Mouse (Mus musculus): ENCODE measurements around the gene Sys1.

The Sys1 gene

DNA sequence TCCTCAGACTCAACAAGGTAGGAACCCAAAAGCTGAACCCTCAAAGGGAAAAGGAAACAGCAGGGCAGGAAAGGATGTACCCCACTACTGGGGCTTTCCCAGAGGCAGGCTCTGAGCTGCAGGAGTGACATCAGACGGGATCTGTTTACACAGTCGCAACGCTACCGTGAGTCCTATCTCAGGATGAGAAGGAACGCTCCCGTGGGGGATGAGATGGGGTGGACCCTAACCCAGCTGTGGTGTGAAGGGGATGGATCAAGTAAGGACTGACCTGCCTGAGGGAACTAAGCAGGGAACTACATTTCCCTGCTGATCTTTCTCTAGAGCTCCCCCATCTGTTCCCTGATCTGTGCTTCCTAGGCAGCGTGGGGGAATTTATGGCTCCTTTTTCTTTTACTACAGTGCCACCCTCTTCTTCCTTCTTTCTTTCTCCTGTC is at the start of gene Sys1:
Gene Sys1 (plus strand): TSS at position 101 of the 437 bp plus-strand sequence.
- DNase-seq, result no peak

DNA sequence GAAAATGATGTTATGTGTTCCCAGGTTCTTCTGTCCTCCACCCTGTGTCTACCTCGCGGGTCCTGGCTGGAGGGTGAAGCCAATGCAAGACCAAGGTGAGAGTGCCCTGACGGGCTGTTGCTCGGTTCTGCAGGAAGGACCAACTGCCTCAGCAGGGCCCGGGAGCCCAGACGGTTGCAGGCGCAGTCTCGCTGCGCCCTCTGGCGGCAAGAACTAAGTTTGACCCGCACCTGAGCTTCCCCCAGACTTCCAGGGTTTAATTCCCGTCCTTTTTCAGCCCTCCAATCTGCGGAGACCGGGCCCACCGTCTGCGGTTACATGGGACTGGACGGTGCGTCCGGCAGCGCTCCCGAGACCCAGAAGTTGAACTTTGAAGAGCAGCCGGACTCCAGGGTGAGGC is 49.1 kb upstream of the Sys1 start:
- peak; percentile 83 to 85 for DNase-seq

- no peak for DNase-seq
Measured at GRCm38 (mm10) chr2:164414167-164414566, 42.6 kb upstream of the Sys1 start.

DNA sequence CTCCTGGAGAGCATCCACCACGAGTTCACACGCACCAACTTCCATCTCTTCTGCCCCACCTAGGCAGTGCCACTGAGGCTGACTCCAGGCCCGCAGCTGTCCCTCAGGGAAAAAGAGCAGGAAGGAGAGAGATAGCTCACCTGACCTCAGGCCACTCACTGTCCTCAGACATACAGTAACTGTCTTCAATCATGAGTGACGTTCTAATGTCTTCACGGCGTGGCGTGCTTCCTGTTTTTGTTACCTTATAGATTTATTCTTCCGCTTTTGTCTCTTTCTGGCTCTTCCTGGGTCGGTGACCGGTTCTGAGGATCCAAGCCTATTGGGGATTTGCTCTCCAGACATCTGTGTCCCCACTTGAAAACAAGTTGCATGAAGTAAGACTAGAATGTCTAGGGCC is 42.2 kb upstream of the Sys1 start:
- DNase-seq, result no peak

DNA sequence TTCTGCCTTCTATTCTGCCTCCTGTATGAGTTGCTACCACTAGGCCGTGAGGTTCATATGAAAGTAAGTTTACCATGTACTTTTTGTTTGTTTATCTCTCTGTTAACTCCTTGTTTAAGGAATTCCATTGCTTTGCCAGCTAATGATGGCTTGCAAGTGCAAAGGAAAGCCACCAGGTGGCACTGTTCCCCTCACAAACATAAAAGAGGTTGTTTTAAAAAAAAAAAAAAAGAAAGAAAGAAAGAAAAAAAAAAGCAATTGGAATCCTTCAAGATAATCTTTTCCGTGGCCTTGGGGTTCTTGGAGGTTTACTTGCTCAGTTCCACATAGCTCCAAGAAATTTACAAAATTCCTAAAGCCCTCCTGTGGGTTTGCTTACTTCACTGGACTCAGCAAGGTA is 39.6 kb upstream of the Sys1 start:
- peak; percentile 43 to 61 for DNase-seq

DNA sequence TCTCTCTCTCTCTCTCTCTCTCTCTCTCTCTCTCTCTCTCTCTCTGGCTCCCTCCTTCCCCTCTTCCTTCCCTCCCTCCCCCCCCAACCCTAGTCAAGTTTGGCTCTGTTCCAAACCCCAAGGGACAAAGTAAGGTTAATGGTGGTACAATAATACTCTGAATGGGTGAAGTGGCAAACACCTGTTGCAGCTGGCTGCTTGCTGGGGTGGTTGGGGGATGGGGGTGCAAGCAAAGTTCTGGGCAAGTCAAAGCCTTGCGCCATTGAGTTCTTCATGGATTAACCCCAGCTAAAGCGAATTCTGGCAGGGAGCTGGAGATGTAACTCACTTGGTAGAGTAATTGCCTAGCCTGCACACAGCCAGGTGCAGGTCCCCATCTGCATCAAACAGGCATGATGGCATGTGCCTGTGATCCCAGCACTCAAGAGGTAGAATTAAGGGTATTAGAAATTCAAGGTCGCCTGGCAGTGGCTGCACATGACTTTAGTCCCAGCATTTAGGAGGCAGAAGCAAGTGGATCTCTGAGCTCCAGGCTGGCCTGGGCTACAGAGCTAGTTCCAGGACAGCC is 38.4 kb upstream of the Sys1 start:
- no peak for DNase-seq

- DNase-seq, result no peak
Measured at GRCm38 (mm10) chr2:164419489-164419888, 37.3 kb upstream of the Sys1 start.

- no peak for DNase-seq
Measured at GRCm38 (mm10) chr2:164421306-164421705, 35.5 kb upstream of the Sys1 start.

DNA sequence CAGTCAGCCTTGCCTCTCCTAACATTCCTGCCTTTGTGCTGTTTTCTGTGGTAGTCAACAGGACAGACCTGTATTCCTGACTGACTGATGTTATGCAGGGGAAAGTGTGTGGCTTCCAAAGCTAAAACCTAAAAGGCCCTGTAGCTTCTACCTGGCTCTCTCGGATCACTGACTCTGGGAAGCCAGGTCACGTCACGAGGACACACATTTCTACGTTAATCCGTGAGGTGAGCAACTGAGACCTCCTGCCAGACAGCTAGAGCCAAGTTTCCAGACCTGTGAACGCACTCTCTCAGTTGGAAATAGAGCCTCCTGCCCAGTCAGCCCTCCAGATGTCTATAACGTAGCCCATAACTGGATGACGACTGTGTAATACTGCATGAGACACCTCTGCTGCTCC is 34.8 kb upstream of the Sys1 start:
- no peak for DNase-seq

GRCm38 (mm10) chr2:164422675-164423393 is 33.9 kb upstream of the Sys1 start:
- DNase-seq, result no peak

- no peak for DNase-seq
Measured at GRCm38 (mm10) chr2:164423464-164423863, 33.3 kb upstream of the Sys1 start.

DNA sequence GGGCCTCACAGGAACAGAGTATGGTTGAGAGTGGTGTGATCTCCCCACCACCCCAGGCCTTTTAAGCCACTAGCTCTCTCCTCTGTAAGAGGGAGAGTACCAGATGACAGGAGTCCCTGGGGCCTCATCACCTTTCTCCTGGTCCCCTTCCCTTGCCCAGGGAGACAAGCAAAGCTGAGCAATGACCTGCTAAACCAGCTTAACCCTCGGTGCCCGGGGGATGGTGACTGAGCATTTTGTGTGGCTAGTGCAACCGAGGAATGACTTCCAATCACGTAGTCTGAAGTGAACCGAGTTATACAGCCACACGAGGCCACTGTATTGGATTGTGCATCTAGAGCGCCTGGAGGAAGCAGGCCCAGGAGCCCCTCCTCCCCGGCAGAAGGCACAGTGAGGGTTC is 32.4 kb upstream of the Sys1 start:
- no peak for DNase-seq

DNA sequence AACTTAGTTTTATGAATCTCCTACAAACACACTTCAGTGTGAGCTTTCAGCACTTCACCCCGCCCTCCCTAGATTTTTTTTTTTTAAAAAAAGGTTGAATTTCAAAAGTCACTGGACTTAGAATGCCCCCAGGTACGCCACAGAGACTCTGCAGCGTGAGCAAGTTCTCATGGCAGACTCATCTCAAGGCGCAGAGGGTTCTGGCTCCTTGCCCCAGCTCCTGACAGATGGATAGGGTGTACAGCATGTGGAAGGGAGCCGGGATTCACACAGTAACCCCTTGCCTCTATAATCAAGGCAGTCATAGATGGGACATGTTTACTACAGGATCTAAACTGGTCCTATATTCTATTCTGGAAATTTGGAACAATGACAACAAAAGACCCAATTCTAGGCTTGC is 31.4 kb upstream of the Sys1 start:
- peak; percentile 66 to 74 for DNase-seq

DNA sequence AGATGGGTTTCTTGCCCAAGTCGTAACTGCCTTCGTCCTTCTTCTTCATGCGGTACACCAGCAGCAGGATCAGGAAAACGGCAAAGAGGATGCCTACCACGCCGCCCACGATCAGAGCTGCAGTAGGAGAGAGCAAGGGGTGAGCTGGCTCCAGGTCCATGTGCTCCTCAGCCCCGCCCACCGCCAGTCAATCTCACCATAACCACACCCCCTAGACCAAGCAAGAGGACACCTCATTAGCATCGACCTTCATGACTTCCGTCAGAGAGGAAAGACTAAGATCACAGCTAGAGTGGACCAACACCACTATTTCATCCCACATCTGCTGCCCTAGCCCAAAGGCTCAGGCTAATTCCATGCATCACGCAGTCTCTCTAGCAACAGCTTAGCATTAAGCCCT is 30.6 kb upstream of the Sys1 start:
- no peak for DNase-seq

- no peak for DNase-seq
Measured at GRCm38 (mm10) chr2:164426952-164427351, 29.8 kb upstream of the Sys1 start.

- DNase-seq, result no peak
Measured at GRCm38 (mm10) chr2:164428451-164428850, 28.3 kb upstream of the Sys1 start.

DNA sequence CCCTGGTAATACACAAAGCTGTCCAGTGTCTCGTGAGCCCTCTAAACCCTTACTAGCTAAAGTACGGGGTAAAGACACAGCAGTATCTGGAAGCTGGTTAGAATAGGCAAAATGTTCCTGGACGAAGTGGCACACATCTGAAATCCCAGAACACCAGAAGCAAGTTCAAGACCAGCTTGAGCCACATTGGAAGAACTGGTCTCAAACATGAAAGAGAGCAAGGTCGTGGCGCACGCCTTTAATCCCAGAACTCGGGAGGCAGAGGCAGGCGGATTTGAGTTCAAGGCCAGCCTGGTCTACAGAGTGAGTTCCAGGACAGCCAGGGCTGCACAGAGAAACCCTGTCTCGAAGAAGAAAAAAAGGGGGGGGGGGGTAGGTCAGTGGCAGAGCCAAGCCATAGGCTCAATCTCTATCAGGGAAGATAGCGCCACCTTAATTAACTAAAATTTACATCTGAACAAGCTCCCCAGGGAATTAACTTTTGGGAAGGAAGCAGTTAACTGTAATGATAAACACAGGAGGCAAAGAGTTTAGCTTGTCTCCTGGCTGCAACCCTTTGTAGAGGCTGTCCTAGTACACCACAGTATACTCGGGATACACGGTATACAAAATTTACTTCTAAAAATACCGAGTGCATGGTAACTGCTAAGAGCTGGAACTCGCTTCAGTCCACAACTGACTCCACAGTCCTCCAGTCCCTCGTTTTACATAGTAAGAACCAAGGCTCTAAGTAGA is 26.7 kb upstream of the Sys1 start:
- DNase-seq, result no peak

- no peak for DNase-seq
Measured at GRCm38 (mm10) chr2:164430697-164431096, 26.1 kb upstream of the Sys1 start.

GRCm38 (mm10) chr2:164431676-164432465 is 24.9 kb upstream of the Sys1 start:
- DNase-seq, result no peak

DNA sequence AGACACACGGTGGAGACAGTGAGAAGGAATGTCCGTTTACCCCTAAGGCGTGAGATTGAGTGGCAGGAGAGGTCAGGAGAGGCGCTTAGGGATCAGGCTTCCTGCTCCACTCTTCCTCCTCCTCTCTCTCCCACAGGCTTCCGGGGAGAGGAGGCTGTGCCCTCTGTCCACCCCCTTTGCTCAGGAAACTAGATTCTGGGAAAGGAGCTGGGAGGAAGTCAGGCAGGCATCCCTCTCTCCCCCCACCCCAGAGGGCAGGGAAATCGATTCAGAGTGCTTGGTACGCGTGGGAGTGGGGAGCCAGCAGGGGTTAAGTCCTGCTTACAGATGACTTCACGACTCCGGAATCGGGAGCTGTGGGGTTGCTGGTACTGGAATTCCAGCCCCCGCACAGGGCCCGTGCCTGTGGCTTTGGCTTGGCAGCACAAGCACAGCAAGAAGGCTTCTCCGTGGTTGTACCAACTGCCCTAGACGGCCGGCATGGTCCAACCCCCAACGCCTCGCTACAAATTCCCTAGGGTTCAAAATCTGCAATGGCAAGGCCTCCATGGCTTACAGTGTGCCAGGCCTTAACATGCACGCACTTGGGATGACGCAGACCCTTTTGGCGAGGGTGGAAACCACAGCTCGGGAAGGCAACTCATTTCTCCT is 24.1 kb upstream of the Sys1 start:
- DNase-seq, result no peak

GRCm38 (mm10) chr2:164433278-164433895 is 23.4 kb upstream of the Sys1 start:
- no peak for DNase-seq

- DNase-seq, result no peak
Measured at GRCm38 (mm10) chr2:164434681-164435080, 22.1 kb upstream of the Sys1 start.

Measured in cerebellum, postnatal 14 days (tissue).